Mouse (Mus musculus) lung, postnatal 4 days (tissue): ENCODE data around the gene Klf7.

ENCODE experiments used
- DNase-seq, 2 experiments: peaks; one replicate each; pipeline ENCODE4 v3.0.0; 2021

The Klf7 gene

DNA sequence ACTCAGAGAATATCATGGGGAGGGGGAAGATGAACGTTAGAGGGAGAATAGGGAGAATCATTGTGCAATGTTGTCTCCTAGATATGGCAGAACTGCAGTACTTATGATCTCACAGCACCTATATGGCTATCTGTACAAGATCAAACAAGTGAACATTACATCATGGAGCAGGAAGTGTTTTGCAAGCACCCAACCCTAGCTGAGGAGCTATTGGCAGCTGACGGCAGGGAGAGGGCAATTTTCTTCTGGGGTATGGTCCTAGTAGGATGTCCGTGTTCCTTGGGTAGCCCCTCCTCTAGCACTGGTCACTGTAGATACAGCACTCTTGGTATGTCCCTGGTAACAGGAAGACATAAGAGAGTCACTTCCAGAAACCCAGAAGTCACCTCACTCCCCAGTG, 17.4 kb downstream of the Klf7 start:
- DNase-seq, result peak in 1 of 2 experiments; percentile 39

DNA sequence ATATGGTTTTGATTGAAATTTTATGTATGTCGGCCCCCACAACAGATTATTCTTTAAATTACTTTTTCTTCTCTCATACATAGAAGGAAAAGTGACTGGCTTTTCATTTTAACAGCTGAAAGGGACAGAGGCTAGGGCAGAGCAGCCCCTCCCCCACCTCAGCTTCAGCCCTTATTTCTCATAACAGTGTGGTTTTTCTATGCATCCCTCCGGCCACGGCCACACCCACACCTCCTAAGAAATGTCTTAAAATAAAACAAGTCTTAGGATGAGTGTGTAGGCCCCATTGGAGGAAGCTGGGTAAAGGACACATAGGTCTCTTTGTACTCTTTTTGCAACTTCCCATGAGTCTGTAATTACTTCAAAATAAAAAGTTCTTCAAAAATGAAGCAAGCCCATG, 20.8 kb downstream of the Klf7 start:
- no peak for DNase-seq

- DNase-seq, result no peak
These were observed 23.3 kb downstream of the Klf7 start for GRCm38 (mm10) chr1:64098800-64099199.

DNA sequence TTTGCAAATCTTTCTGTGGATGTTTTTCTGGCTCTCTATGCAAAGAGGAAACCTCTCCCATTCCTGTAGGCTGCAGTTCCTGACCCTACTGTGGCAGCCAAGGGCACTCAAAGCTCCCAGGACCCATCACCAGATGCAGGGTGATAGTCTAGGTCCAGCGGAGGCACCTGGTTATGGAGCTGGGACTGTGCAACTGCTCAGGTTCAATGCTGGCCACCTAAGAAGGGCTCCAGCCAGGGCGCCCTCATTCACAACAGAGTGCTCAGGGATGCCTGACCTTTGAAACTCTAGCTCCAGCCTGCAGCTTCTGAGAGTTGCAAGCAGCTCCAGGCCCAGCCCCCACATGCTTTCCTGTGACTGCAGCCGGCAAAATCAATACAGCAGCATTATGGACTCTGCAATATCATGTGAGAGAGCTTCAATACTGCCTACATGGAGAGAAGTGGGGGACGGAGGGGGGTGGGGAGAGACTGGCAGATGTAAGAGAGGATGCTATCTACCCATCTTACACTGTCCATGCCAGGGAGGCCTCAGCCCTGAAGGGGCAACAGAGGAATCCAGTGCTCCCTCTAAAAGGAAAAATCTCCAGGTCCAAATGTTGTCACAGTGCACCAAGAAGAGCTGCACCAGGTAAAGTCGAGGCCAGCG, 24.3 kb downstream of the Klf7 start:
- peak in 1 of 2 experiments; percentile 37 for DNase-seq

DNA sequence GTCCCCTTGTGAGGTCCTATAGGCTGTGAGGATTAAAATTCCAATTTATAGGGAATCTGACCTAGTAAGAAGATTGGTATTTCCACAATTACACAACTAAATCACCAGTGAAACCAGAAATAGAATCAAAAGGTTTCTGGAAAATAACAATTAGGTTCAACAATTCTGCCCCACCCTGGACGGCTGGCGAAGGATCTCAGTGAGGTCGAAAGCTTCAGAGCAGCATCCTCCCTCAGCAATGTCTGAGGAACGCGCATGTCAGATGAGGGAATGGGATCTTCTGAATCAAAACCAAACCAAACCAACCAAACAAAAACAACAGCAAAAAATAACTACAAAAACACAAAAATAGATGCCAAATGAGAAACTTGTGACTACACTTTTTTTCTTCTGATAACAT, 29.1 kb downstream of the Klf7 start:
- no peak for DNase-seq

- no peak for DNase-seq
These were observed 30.5 kb downstream of the Klf7 start for GRCm38 (mm10) chr1:64091591-64091990.

DNA sequence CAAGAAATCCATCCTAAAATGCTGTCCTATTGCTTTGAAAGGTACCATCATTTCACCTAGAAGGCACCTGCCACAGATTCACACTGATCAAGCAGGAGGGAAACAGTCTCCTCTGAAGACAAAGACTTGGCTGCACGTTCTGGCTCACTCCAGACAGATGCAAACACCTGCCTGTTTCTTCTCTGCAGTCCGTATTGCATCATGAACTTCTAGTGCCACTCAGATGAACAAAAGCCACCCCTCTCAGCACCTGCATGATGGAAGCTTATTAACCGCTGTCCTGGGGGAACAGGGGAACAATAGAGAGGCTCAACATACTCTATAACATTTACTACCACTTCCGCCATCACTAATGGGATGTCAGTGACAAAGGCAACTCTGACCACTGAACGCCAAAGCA, 31.5 kb downstream of the Klf7 start:
- DNase-seq, result no peak

- no peak for DNase-seq
These were observed 32.4 kb downstream of the Klf7 start for GRCm38 (mm10) chr1:64089691-64090090.

DNA sequence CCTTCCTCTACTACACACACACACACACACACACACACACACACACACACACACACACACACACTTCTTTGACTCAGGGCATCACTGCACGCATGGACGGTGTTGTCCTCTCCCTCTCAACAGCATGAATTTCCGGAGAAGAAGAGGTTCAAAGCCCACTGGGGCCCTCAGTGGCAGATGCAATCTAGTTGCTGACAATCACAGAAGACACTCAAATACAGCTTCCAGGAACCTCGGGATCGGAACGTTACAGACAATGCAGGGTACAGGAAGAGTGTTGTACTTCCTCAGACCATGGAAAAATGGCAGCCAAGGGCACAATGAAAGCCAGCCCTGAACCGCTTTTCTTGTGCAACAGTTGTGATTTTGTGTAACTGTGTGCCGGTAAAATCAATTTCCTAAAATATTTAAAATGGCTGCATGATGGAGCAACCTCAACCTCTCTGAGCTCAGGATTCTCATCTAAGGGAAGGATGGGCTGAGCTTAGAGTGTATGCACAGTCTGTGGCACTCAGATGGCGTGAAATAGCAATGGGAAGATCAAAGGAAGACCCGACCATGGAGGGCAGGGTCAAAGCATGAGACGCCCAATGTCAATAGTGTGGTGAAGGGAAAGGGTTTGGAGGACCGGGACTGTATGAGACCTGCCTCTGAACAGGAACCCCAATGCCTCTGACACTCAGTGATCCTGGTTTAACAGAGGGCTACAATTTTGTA, 33.3 kb downstream of the Klf7 start:
- DNase-seq, result peak; percentile 38 to 40

GRCm38 (mm10) chr1:64087657-64088603, 34.2 kb downstream of the Klf7 start:
- peak; percentile 54 to 56 for DNase-seq

DNA sequence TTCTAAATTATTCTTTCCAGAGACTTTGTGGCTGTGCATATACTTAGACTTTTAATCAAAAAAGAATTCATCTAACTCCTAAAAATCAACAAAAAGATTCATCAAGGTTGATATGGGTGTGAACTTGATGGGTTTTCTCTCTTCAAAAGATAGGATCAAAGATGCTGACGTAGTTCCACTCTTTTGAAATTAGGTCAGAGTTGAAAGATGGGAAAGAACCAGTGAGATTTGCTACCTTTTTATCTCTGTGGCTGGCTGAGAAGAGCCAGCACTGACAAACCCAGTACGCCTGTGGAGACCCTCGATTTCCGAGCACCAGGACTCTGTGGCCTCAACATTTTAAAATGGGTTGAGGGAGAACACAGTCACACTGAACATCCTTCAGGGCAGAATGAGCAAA, 36.2 kb downstream of the Klf7 start:
- no peak for DNase-seq

GRCm38 (mm10) chr1:64085361-64085760, 36.7 kb downstream of the Klf7 start:
- DNase-seq, result no peak

GRCm38 (mm10) chr1:64084706-64085105, 37.4 kb downstream of the Klf7 start:
- no peak for DNase-seq

DNA sequence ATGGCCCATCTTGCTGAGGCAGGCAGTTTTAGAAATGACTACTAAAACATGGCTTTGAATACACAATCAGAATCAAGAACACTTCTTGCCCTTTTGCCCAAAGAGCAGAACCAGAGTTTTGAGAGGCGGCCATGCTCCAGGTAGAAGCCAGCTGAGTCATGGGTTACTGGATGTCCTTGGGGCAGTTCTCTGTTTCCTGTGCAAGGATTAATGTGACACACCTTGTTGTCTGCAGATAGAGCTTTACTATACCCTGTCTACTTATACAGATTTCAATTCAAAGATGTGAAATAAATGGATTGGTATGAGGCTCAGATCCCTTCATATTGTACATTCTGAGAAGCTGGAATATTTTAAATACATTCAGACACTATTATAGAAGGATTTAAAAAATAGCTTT, 40.3 kb downstream of the Klf7 start:
- DNase-seq, result no peak

- no peak for DNase-seq
These were observed 40.9 kb downstream of the Klf7 start for GRCm38 (mm10) chr1:64081217-64081616.

DNA sequence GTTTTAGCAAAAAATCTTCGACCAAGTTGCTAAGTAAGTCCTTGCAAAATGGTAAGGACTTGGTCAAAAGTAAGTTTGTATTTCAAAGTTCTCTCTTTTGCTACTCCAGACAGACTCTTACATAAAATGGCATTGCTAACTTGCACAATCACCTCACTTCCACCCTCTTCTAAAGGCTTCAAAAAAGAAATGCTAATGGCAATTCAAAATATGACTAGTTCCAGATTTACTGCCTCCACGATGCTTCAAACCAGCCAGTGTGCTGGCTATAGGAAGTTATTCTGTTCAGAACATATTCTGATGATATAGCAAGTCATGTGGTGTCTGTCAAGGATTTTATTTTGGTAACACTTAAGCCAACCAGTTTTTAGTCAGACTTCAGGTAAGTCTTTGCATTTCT, 41.8 kb downstream of the Klf7 start:
- DNase-seq, result no peak

DNA sequence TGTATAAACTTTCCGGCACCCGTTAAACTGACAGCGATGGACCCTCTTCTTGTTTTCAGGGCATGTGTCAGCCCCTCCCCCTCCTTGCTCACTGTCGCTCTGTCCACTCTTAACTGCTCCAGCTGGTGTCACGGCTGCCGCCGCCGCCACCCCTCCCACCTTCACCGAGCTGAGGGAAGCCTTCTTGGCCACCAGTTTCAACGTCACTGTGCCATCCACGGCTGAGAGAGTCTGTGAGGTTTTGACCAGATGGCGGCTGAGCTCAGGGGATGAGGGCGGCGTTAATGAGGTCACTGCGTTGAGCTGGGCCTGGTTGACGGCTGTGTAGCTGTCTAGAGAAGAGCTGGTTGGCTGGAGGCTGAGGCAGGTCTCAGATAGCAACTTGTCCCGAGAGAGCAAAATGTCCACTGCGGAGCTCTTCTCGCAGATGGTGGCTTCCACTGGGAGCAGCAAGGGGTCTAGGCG, 43.3 kb downstream of the Klf7 start:
- peak; percentile 25 to 34 for DNase-seq

DNA sequence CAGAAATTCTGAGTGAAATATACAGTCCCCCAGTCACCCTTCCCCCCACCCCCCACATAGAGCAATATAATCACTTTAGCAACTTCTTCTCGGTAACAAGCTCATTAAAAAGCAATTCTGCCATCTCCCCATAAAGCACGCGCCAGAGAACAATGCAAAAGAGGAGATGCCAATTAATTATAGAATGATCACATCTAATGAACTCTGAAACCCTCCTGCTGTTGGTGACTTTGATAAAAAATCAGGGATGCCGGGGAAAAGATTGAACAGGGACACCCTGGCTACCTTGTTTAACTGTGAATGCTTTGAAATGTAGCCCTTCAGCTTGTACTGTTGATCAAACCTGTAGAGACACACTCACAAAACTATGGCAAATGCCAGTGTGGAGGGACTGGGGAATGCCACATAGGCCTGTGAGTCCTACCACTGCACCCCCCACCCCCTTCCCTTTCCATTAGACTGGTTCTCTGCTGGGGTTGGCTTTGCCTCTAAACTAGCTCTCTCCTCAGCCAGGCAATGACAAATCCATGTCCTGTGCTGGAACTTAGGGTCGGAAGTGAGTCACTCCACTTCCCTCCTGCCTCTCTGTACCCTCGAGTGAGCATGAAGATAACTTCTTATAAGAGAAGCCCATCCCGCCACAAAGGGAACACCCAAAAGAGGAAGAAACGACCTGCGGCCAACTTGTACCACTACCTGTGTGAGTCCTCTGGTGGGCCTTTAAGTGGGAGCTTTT, 43.9 kb downstream of the Klf7 start:
- DNase-seq, result peak; percentile 37 to 42

- no peak for DNase-seq
These were observed 48.0 kb downstream of the Klf7 start for GRCm38 (mm10) chr1:64074051-64074450.

- DNase-seq, result no peak
These were observed 51.1 kb downstream of the Klf7 start for GRCm38 (mm10) chr1:64070947-64071346.

DNA sequence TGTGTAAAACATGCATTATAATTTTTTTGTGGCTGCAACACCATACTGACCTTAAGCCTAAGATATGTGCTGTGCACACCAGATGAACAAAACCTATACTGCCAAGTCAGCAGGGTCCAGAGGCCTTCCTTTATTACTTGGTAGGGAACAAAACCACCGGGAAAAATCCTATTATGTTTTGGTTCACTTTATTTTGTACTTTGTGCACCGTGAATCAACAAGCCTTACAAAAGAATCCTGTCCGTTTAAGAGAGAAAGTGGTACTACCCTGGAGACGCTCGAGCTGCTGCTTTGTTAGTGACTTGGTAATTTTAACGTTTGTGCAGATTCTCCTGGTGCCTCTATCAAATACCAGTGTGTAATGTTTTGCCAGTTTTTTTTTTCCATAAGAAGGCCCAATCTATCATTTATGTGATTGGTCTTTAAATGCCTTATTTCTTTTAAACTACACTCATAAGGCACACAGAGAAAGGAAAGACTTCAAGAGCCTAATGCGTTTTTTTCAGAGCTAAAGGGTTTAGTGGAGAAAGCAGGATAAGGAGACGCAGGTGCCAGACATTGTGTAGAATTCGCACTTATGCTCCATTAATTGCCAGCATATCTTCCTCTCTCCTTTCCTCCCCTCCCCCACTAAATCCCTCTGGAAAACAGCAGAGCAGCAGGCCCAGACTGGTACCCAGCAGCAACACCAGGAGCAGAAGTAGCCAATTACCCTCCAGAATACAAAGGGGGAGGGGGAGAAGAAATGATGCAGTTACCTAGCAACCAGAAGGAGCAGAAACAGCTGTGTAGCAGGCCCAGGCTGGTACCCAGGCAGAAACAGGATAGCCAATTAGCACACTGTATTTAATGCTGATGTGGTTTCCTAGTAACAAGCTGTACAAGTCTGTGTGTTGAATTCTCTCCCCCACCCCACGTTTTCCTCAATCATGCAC, 55.5 kb downstream of the Klf7 start:
- DNase-seq, result no peak

GRCm38 (mm10) chr1:64061488-64061887, 60.6 kb downstream of the Klf7 start:
- no peak for DNase-seq
